Mouse (Mus musculus) brain, embryonic 18.5 days (tissue): ENCODE data around the gene Aatf.

Experiments
- DNase-seq: peaks from one replicate; pipeline ENCODE4 v3.0.0-alpha.2; 2012; ENCODE audit warnings: low read depth, low spot score

Aatf gene

GRCm38 (mm10) chr11:84522577-84523320 is 9.4 kb upstream of the Aatf start:
- DNase-seq: no peak

- no peak for DNase-seq
These were observed 8.5 kb upstream of the Aatf start for GRCm38 (mm10) chr11:84521751-84522299.

- DNase-seq: no peak
These were observed 7.7 kb upstream of the Aatf start for GRCm38 (mm10) chr11:84521071-84521390.

GRCm38 (mm10) chr11:84520269-84521070 is 7.1 kb upstream of the Aatf start:
- no peak for DNase-seq

- no peak for DNase-seq
These were observed 6.4 kb upstream of the Aatf start for GRCm38 (mm10) chr11:84519576-84520268.

GRCm38 (mm10) chr11:84519036-84519435 is 5.7 kb upstream of the Aatf start:
- no peak for DNase-seq

- DNase-seq: no peak
These were observed 4.9 kb upstream of the Aatf start for GRCm38 (mm10) chr11:84518261-84518660.

GRCm38 (mm10) chr11:84517431-84517830 is 4.1 kb upstream of the Aatf start:
- DNase-seq: no peak

GRCm38 (mm10) chr11:84516501-84517240 is 3.3 kb upstream of the Aatf start:
- DNase-seq: no peak

GRCm38 (mm10) chr11:84512031-84512430 is 1.3 kb downstream of the Aatf start:
- no peak for DNase-seq

- no peak for DNase-seq
These were observed 9.0 kb downstream of the Aatf start for GRCm38 (mm10) chr11:84504296-84504695.

GRCm38 (mm10) chr11:84497944-84498343 is 15.4 kb downstream of the Aatf start:
- DNase-seq: no peak

- DNase-seq: no peak
These were observed 16.4 kb downstream of the Aatf start for GRCm38 (mm10) chr11:84496901-84497300.

- DNase-seq: no peak
These were observed 17.5 kb downstream of the Aatf start for GRCm38 (mm10) chr11:84495774-84496173.

- DNase-seq: no peak
These were observed 31.7 kb downstream of the Aatf start for GRCm38 (mm10) chr11:84481661-84482060.

- DNase-seq: no peak
These were observed 32.9 kb downstream of the Aatf start for GRCm38 (mm10) chr11:84480451-84480850.

- DNase-seq: no peak
These were observed 36.7 kb downstream of the Aatf start for GRCm38 (mm10) chr11:84476641-84477040.

- no peak for DNase-seq
These were observed 37.3 kb downstream of the Aatf start for GRCm38 (mm10) chr11:84475991-84476390.

- DNase-seq: no peak
These were observed 40.1 kb downstream of the Aatf start for GRCm38 (mm10) chr11:84473093-84473667.

GRCm38 (mm10) chr11:84464571-84464970 is 48.8 kb downstream of the Aatf start:
- DNase-seq: no peak

GRCm38 (mm10) chr11:84453901-84454300 is 59.4 kb downstream of the Aatf start:
- no peak for DNase-seq
